Mouse (Mus musculus) ES-E14 (cell line): Measurements from ENCODE around the gene Pkd2.

Experiments used
- HCFC1 ChIP-seq: IDR thresholded peaks from 2 replicates; pipeline ENCODE4 v1.6.1; 2012; ENCODE audit warnings: low read length, inconsistent platforms, borderline replicate concordance; ENCODE audit not compliant: insufficient read depth
- ZC3H11A ChIP-seq: IDR thresholded peaks from 2 replicates; pipeline ENCODE4 v1.6.1; 2012; ENCODE audit warnings: low read depth, mild to moderate bottlenecking, inconsistent platforms, low read length, borderline replicate concordance
- ZNF384 ChIP-seq: IDR thresholded peaks from 2 replicates; pipeline ENCODE4 v1.6.1; 2012; ENCODE audit warnings: low read depth, low read length, inconsistent platforms

GRCm38 (mm10) chr5:104460456-104460838, 1.2 kb downstream of the Pkd2 start:
- TF ChIP-seq HCFC1, result no peak
- no peak for TF ChIP-seq ZNF384
- no peak for TF ChIP-seq ZC3H11A
